Mouse (Mus musculus) megakaryocyte, embryonic 14.5 days (primary cell): ENCODE data around the gene Xndc1. TPM values are rescaled to one million over a fixed set of nuclear protein-coding genes. Genes with fewer than 3 reads are reported as not detected.

Source experiments
- H3K27me3 ChIP-seq: replicated peaks from 2 replicates; pipeline ENCODE3; 2012; ENCODE audit warnings: inconsistent platforms
- H3K36me3 ChIP-seq: replicated peaks from 2 replicates; pipeline ENCODE3; 2012; ENCODE audit warnings: low read length, inconsistent platforms, mixed read lengths
- H3K4me1 ChIP-seq: 2 replicates; pipeline ENCODE4 v1.6.1; 2012; ENCODE audit warnings: inconsistent platforms
- H3K4me3 ChIP-seq: replicated peaks from 2 replicates; pipeline ENCODE3; 2012; ENCODE audit warnings: moderate library complexity, mild to moderate bottlenecking, inconsistent platforms
- H3K9me3 ChIP-seq: 2 replicates; pipeline ENCODE4 v1.6.1; 2012; ENCODE audit warnings: inconsistent platforms
- FLI1 ChIP-seq: IDR thresholded peaks from 2 replicates; pipeline ENCODE4 v1.6.1; 2012; ENCODE audit warnings: low read length, inconsistent platforms, mixed read lengths
- GATA1 ChIP-seq: IDR thresholded peaks from 3 replicates; pipeline ENCODE4 v1.6.1; 2012; ENCODE audit warnings: mixed read lengths, low read length, inconsistent platforms, borderline replicate concordance
- polyA plus RNA-seq: library from polyadenylated mRNA; stranded (reverse); fragments of >175 nt; gene quantifications from 2 replicates; pipeline ENCODE4 v1.2.3, GENCODE M21; 2012; ENCODE audit warnings: low replicate concordance; ENCODE audit not compliant: insufficient read depth

Xndc1 gene
- polyA plus RNA-seq, 1 experiment: 5.4 TPM

DNA sequence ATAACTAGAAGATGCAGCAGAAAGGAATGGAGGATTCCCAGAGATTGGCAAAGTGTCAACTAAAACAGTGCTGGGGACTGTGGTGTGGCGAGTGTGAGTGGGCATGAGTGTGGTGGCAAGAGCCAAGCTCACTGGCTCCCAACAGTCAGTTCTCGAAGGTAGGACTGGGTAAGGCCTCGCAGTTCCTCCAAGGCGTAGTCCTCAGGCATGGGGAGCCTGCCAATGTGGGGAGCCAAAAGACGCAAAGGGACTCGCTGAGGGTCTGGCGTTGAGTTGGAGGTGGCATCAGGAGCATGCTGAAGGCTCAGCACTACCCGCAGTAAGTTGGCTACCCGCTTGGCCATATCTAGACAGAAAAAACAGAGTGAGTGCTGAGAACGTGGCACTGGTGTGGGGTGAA is 55.0 kb downstream of the Xndc1 start:
- Histone ChIP-seq H3K9me3 (no peaks in the 10 kb centered on the region), H3K36me3 (peaks cover 73% of the 10 kb centered on the region), H3K27me3 (peaks cover 3% of the 10 kb centered on the region), H3K4me3 (no peak overlapping the region), H3K4me1 (peaks cover 7% of the 10 kb centered on the region; the same call in 1 of the 2 replicates)
- TF ChIP-seq FLI1 (no peak), GATA1 (no peak)

DNA sequence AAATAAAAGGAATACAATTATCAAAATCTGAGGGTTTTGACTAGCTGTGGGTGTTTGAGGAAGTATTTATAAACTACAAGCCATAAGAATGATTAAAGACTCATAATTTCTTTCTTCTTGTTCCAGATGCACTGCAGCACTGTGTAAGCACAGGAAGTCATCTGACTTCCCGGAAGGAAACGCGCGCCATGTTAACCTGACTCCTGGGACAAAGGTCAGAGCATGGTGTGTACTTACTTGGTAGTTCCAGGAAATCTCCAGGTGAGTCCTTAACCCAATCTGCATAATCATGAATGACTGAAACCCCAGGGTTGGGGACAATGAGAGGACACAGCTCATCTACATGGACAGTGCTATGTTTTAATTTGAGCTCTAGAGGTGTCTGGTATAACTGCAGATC is 67.1 kb downstream of the Xndc1 start:
- H3K4me3 ChIP-seq: no peak overlapping the region
- H3K36me3 ChIP-seq: peaks cover 97% of the 10 kb centered on the region

More for the DNA sequence above, 67.1 kb downstream of the Xndc1 start:
- no peak for TF ChIP-seq GATA1
- TF ChIP-seq FLI1: no peak
- Histone ChIP-seq H3K4me1 (no peaks in the 10 kb centered on the region; the same call in 1 of the 2 replicates), H3K27me3 (no peaks in the 10 kb centered on the region), H3K9me3 (no peaks in the 10 kb centered on the region)

Other genes with a start within 250 kb of the Xndc1 start
- gene Phox2a, start 247.2 kb upstream of the Xndc1 start, polyA plus RNA-seq: 0.29 TPM in 1 of 2 replicates, not detected in the other
- gene Inppl1, start 227.3 kb upstream of the Xndc1 start, polyA plus RNA-seq: 78.9 and 135 TPM in 2 replicates
- 0.77 TPM in 1 of 2 replicates, not detected in the other for gene Folr2, start 208.3 kb upstream of the Xndc1 start, polyA plus RNA-seq
- gene Anapc15, start 201.8 kb upstream of the Xndc1 start, polyA plus RNA-seq: 31.8 and 36.2 TPM in 2 replicates
- gene Folr1, start 194.7 kb upstream of the Xndc1 start, polyA plus RNA-seq: not detected in 2 replicates
- gene Lamtor1, start 159.6 kb upstream of the Xndc1 start, polyA plus RNA-seq: 156 and 181 TPM in 2 replicates
- gene Tomt, start 159.2 kb upstream of the Xndc1 start, polyA plus RNA-seq: not detected in 2 replicates
- gene Lrrc51, start 131.6 kb upstream of the Xndc1 start, polyA plus RNA-seq: not detected in 2 replicates
- 57.5 and 58.2 TPM in 2 replicates for gene Numa1, start 131.4 kb upstream of the Xndc1 start, polyA plus RNA-seq
- gene Il18bp, start 46.8 kb upstream of the Xndc1 start, polyA plus RNA-seq: 24.3 and 28.3 TPM in 2 replicates
- 2.8 TPM in 1 of 2 replicates, not detected in the other for gene Rnf121, start within 50 bp of the Xndc1 start, polyA plus RNA-seq
- 0.51 and 0.64 TPM in 2 replicates for gene Xntrpc, start 202 bp downstream of the Xndc1 start, polyA plus RNA-seq
- gene Trpc2, start 17.6 kb downstream of the Xndc1 start, polyA plus RNA-seq: not detected in 2 replicates
- gene Art1, start 36.2 kb downstream of the Xndc1 start, polyA plus RNA-seq: not detected in 2 replicates
- gene Art5, start 44.0 kb downstream of the Xndc1 start, polyA plus RNA-seq: not detected in 2 replicates
- 0.18 TPM in 1 of 2 replicates, not detected in the other for gene Chrna10, start 51.3 kb downstream of the Xndc1 start, polyA plus RNA-seq
- gene Nup98, start 144.7 kb downstream of the Xndc1 start, polyA plus RNA-seq: 0.81 and 1.1 TPM in 2 replicates
- gene Pgap2, start 144.7 kb downstream of the Xndc1 start, polyA plus RNA-seq: 8.0 and 17.3 TPM in 2 replicates
- 210 and 238 TPM in 2 replicates for gene Rhog, start 190.5 kb downstream of the Xndc1 start, polyA plus RNA-seq
- gene Stim1, start 202.3 kb downstream of the Xndc1 start, polyA plus RNA-seq: 106 and 312 TPM in 2 replicates